Mouse (Mus musculus) embryonic facial prominence, embryonic 13.5 days (tissue): ENCODE results near the gene Hspa12b. TPM values are rescaled to one million over a fixed set of nuclear protein-coding genes. Genes with fewer than 3 reads are reported as not detected.

Source experiments
- ATAC-seq: fragments of 200-750 bp; cut with Nextera tagmentation; 2 replicates; pipeline ENCODE4 v1.8.0; 2017; ENCODE audit warnings: low read depth; ENCODE audit not compliant: insufficient number of reproducible peaks, insufficient read depth, low FRiP score, low TSS enrichment
- H3K27ac ChIP-seq: fragments of 300-500 bp; sonication (generic); 2 replicates; pipeline ENCODE4 v1.5.1; 2015; ENCODE audit warnings: moderate library complexity, mild to moderate bottlenecking, inconsistent platforms
- H3K27me3 ChIP-seq: fragments of 300-500 bp; sonication (generic); 2 replicates; pipeline ENCODE4 v1.6.1; 2015; ENCODE audit warnings: mild to moderate bottlenecking, inconsistent platforms
- H3K36me3 ChIP-seq: fragments of 300-500 bp; sonication (generic); 2 replicates; pipeline ENCODE4 v1.6.1; 2015; ENCODE audit warnings: mild to moderate bottlenecking, inconsistent platforms
- H3K4me1 ChIP-seq: fragments of 300-500 bp; sonication (generic); 2 replicates; pipeline ENCODE4 v1.6.1; 2015; ENCODE audit warnings: inconsistent platforms
- H3K4me2 ChIP-seq: fragments of 300-500 bp; sonication (generic); 2 replicates; pipeline ENCODE4 v1.6.1; 2015; ENCODE audit warnings: moderate library complexity, mild to moderate bottlenecking, inconsistent platforms
- H3K4me3 ChIP-seq: fragments of 300-500 bp; sonication (generic); 2 replicates; pipeline ENCODE4 v1.5.1; 2015; ENCODE audit warnings: mild to moderate bottlenecking, inconsistent platforms
- H3K9ac ChIP-seq: fragments of 300-500 bp; sonication (generic); 2 replicates; pipeline ENCODE4 v1.6.1; 2015; ENCODE audit warnings: mild to moderate bottlenecking, inconsistent platforms
- H3K9me3 ChIP-seq: fragments of 300-500 bp; sonication (generic); 2 replicates; pipeline ENCODE4 v1.6.1; 2016; ENCODE audit warnings: inconsistent platforms
- WGBS: fragments of 180-500 bp; shearing (Covaris S2); methylation state at CpG from one replicate; pipeline ENCODE4 v1.1.7; 2015; ENCODE audit warnings: mixed read lengths; 5-methylcytosine and 5-hydroxymethylcytosine counted together
- polyA plus RNA-seq: library from polyadenylated mRNA; unstranded; fragments of >200 nt; fragmentation: Nextera tagmentation; extraction: Ambion mirVana; gene quantifications from 2 replicates; pipeline ENCODE4 v1.2.1, GENCODE M21; 2015

The Hspa12b gene
- polyA plus RNA-seq, result 18.2 TPM in 2 replicates

DNA sequence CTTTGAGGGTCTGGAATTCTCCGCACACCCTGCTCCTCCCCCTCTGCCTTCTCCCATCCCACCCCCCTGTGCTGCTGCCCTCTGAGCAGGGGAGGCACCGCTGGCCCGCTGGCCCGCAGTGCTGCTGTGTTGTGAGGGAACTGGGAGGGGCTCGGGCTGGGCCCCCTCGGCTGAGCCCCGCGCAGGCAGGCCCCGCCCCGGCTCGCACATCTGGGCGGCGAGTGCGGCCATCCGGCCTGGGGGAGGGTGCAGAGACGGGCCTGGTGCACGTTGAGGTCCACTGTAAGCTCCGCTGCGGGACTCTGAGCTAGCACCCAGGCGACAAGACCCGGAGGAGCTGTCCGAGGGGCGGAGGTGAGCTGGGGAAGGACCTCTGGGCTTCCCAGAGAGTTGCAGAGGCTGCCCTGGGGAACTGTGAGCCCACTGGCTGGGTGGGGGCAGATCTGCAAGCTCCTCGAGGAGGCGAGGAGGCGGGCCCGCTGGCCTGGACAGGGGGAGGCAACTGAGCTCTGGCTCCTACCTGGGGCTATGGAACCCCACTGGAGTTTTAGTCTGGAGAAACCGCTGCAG lies at the start of gene Hspa12b:
Hspa12b (plus strand) TSS at position 120 of the 570 bp plus-strand sequence.
- Histone ChIP-seq H3K9me3 (no peaks in the 10 kb centered on the region), H3K4me3 (peak within 1 kb of the TSS; percentile 68), H3K27ac (peak within 1 kb of the TSS; percentile 91), H3K9ac (peak within 1 kb of the TSS; percentile 86), H3K4me2 (peak within 1 kb of the TSS; percentile 72), H3K4me1 (peaks cover 39% of the 10 kb centered on the region), H3K36me3 (no peaks in the 10 kb centered on the region), H3K27me3 (no peaks in the 10 kb centered on the region)
- peak; percentile 90 for ATAC-seq
- under 1% methylated on average over 28 of the region's 28 CpGs for WGBS

DNA sequence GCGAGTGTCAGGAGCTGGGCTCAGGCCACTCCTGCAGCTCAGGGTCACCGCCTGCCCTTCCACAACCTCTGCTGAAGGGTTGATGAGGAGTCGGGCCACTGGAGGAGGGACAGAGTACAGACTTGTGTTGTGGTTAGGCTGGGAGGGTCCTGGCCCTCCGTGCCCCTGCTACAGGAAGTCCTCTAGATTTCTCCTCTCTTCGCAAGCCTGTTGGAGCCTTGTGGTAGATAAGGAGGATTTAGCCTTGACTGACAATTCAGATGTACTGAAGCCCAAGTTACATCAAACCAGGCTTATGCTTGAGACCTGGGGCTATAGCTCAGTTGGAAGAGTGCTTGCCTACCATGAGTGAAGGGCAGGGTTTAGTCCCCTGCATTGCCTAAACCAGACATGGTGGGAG lies 46.6 kb upstream of the Hspa12b start:
- no peaks in the 10 kb centered on the region for H3K9me3 ChIP-seq
- H3K4me1 ChIP-seq, result no peaks in the 10 kb centered on the region
- H3K27ac ChIP-seq, result peak overlapping the region; percentile 16; the same call in 1 of the 2 replicates
- H3K9ac ChIP-seq, result no peak overlapping the region
- H3K36me3 ChIP-seq, result no peaks in the 10 kb centered on the region
- H3K4me2 ChIP-seq, result no peak overlapping the region
- no peak overlapping the region for H3K4me3 ChIP-seq
- 73% methylated on average over 5 of the region's 5 CpGs for WGBS
- no peaks in the 10 kb centered on the region for H3K27me3 ChIP-seq
- ATAC-seq, result no peak

DNA sequence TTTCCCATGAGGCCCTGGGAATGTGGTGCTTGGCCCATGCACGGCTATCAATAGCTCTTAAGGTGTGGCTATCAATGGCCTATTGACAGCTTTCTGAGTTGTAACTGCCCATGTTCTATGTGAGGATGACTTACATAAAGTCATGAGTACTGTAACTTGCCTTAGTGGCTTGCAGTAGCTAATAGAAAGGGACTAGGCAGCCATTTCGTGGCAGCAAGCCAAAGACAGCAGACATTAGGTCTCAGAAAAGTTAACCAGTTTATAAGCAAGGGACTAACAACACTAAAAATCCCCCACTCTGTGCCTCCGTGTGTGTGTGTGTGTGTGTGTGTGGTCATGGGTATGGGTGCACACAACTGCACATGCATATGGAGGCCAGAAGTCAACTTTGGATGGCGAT lies 42.9 kb upstream of the Hspa12b start:
- H3K27me3 ChIP-seq, result no peaks in the 10 kb centered on the region
- no peak overlapping the region for H3K4me3 ChIP-seq
- 83% methylated on average over 4 of the region's 4 CpGs for WGBS
- 0 out of 2 replicates have a peak, but pooled peaks cover 4% of the 10 kb centered on the region for H3K4me1 ChIP-seq
- no peak for ATAC-seq
- H3K4me2 ChIP-seq, result no peak overlapping the region
- H3K9ac ChIP-seq, result no peak overlapping the region
- no peaks in the 10 kb centered on the region for H3K36me3 ChIP-seq
- no peak overlapping the region for H3K27ac ChIP-seq
- no peaks in the 10 kb centered on the region for H3K9me3 ChIP-seq

DNA sequence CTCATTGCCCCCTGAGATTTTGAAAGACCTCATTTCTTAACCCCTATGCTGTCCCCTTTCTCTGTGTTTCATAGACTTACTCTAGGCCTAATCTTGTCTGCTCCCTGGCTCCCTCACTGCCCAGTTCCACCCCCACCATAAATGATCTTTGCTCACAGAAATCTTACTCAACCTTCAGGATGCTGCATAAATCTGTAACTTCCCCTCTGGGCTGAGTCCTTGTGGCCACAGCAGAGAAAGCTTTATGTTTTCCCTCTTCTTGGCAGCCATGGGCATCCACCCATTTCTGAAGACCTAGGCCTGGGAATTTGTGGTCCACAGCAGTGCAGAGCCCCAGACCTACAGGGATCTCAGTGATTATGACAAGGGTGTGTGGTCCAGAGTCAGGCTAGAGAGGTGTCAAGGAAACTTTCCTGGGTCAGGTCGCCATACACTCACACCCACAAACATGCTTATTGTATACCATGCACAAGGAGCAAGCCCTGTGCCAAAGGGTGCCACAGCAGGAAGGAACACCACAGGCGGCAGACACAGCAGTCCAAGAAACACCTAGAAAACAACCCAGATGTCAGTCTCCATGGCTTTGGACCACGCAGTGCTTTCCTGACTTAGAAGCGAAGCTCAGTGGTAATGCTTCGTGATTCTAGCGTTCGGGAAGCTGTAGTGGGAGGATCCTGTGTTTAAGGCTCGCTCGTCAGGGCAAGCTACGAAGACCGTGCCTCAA lies 40.3 kb upstream of the Hspa12b start, which contains the start of gene Siglec1:
Siglec1 (minus strand) TSS at position 99 of the 724 bp plus-strand sequence.
- Histone ChIP-seq H3K27me3 (no peaks in the 10 kb centered on the region), H3K9ac (no peak within 1 kb of the TSS), H3K4me1 (0 out of 2 replicates have a peak, but pooled peaks cover 4% of the 10 kb centered on the region), H3K9me3 (no peaks in the 10 kb centered on the region), H3K4me2 (no peak within 1 kb of the TSS), H3K36me3 (no peaks in the 10 kb centered on the region), H3K27ac (no peak within 1 kb of the TSS), H3K4me3 (no peak within 1 kb of the TSS)
- ATAC-seq, result no peak
- WGBS, result 86% methylated on average over 11 of the region's 11 CpGs

DNA sequence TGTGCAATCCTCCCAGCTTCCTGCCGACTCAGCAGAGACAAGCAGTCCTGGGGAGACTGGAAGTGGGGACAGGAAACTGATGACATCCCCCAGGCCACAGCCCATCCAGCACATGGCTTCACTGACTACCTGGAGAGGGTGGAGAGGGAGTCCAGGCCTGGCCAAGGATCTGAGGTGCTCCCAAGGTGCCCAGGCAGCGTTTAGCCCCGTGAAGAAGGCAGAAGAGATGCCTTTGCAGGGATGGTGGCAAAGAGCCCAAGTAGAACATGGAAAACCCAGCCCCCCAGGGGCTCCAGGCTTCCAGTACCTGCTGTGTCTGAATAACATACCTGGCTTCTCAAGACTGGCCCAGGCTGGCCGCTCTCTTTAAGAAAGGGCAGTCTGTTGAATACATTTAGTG lies 38.5 kb upstream of the Hspa12b start:
- Histone ChIP-seq H3K4me3 (no peak overlapping the region), H3K9me3 (no peaks in the 10 kb centered on the region)
- 83% methylated on average over 4 of the region's 4 CpGs for WGBS

GRCm38 (mm10) chr2:131089634-131090033 lies 37.4 kb upstream of the Hspa12b start:
- Histone ChIP-seq H3K4me1 (0 out of 2 replicates have a peak, but pooled peaks cover 4% of the 10 kb centered on the region), H3K4me3 (no peak overlapping the region), H3K9me3 (no peaks in the 10 kb centered on the region), H3K27ac (no peak overlapping the region), H3K4me2 (no peak overlapping the region), H3K27me3 (no peaks in the 10 kb centered on the region), H3K9ac (no peak overlapping the region), H3K36me3 (no peaks in the 10 kb centered on the region)
- WGBS, result 91% methylated on average over 1 of the region's 1 CpGs
- no peak for ATAC-seq

More for the DNA sequence above, 38.5 kb upstream of the Hspa12b start:
- Histone ChIP-seq H3K27me3 (no peaks in the 10 kb centered on the region), H3K9ac (no peak overlapping the region), H3K36me3 (no peaks in the 10 kb centered on the region), H3K4me2 (no peak overlapping the region), H3K27ac (no peak overlapping the region), H3K4me1 (0 out of 2 replicates have a peak, but pooled peaks cover 4% of the 10 kb centered on the region)
- ATAC-seq, result no peak

DNA sequence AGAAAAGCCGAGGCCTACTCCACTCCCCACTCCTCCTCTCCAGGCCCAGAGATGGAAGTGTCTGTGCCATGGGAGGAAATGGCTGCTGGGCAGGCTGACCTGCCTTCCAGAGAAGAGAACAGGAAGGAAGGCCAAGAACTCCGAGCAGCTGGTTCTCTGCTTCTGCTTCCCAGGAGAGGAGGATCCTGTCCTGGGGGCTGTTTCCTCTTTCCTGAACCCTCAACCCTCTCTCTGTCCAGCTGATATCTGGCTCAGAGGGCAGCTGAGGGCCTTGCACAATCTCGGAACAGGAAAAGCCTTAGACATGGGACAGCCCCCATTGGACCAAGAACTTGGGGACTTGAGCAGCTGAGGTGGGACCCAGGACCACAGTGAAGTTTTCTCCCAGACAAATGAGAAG lies 36.2 kb upstream of the Hspa12b start:
- H3K4me2 ChIP-seq, result no peak overlapping the region

DNA sequence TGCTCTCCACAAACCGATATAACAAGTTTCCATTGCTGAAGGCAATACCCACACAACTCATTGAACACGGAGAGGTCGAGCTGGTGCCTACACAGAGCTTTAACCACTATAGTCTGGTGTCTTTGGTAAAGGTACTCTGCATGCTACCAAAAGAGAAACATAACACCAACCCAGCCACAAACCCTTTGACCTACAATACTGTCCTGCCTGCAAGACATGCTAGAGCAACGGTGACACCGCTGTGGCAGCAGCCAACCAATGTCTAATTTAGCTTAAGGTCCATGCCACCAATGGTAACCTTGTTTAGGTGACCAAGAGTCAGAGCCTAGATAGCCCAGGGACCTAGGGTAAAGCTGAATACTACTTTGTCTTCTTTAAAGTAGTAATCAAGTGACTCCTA lies 33.5 kb upstream of the Hspa12b start:
- H3K36me3 ChIP-seq, result no peaks in the 10 kb centered on the region
- no peaks in the 10 kb centered on the region for H3K27me3 ChIP-seq
- no peak overlapping the region for H3K4me3 ChIP-seq
- no peak for ATAC-seq
- H3K27ac ChIP-seq, result no peak overlapping the region
- no peak overlapping the region for H3K9ac ChIP-seq
- H3K9me3 ChIP-seq, result no peaks in the 10 kb centered on the region
- H3K4me1 ChIP-seq, result peaks cover 7% of the 10 kb centered on the region
- 83% methylated on average over 5 of the region's 5 CpGs for WGBS
- H3K4me2 ChIP-seq, result no peak overlapping the region

More for the DNA sequence above, 36.2 kb upstream of the Hspa12b start:
- no peak for ATAC-seq
- Histone ChIP-seq H3K4me1 (0 out of 2 replicates have a peak, but pooled peaks cover 4% of the 10 kb centered on the region), H3K27ac (no peak overlapping the region), H3K9me3 (no peaks in the 10 kb centered on the region), H3K27me3 (no peaks in the 10 kb centered on the region), H3K4me3 (no peak overlapping the region), H3K9ac (no peak overlapping the region), H3K36me3 (no peaks in the 10 kb centered on the region)
- WGBS, result 73% methylated on average over 3 of the region's 3 CpGs

DNA sequence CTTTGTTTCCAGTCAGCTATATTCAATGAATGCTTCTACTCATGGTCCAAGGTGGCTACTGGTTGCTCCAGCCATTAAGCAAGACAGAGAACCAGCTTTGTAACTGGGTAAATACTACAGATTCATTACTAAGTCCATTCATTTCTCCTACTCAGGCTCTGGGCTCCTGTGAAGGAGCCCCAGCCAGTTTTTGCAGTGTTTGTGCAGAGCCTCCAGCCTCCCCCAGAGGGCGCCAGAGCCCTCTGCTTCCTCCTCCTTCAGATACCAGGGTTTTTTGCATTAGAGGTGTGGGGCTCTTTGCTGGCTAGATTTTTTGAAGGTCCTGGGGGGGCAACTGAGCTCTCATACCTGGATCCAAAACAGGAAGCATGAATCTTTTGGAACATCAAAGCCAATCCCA lies 32.3 kb upstream of the Hspa12b start:
- no peak for ATAC-seq
- 0% methylated on average over 1 of the region's 1 CpGs for WGBS
- H3K9me3 ChIP-seq, result no peaks in the 10 kb centered on the region

DNA sequence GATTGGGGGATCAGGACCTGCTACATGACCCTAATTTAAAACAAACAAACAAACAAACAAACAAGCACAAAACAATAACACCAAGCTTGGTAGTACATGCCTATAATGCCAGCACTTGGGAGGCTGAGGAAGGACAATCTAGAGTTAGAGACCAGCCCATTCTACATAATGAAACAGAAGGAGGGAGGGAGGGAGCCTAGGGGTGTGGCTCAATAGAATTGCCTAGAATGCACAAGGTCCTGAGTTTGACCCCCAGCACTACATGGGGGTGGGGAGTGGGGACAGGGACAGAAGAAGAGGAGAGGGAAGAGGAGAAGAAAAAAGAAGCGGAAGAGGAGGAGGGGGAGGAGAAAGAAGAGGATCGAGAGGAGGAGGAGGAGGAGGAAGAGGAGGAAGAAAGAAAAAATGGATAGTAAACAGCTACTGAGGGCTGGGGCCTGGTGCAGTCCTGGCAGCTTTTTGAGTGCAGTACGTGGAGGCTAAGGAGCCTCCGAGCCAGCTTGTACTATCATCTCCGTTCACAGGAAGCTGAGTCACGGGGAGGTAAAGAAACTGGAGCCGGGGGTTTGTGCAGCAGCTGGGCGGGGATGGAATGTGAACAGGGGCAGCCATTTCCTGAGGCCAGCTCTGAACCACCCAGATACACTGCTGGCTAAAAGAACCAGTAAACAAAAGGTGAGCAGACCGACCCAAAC lies 30.8 kb upstream of the Hspa12b start:
- Histone ChIP-seq H3K9me3 (no peaks in the 10 kb centered on the region), H3K4me2 (peak overlapping the region; percentile 41), H3K4me1 (peaks cover 7% of the 10 kb centered on the region), H3K36me3 (no peaks in the 10 kb centered on the region), H3K9ac (no peak overlapping the region), H3K27ac (peak overlapping the region; percentile 68), H3K4me3 (no peak overlapping the region), H3K27me3 (no peaks in the 10 kb centered on the region)
- ATAC-seq, result peak; percentile 79; the same call in 1 of the 2 replicates
- 6% methylated on average over 9 of the region's 9 CpGs for WGBS

More for the DNA sequence above, 32.3 kb upstream of the Hspa12b start:
- H3K4me3 ChIP-seq, result no peak overlapping the region
- no peak overlapping the region for H3K4me2 ChIP-seq
- H3K9ac ChIP-seq, result no peak overlapping the region
- no peaks in the 10 kb centered on the region for H3K36me3 ChIP-seq
- H3K27me3 ChIP-seq, result no peaks in the 10 kb centered on the region
- no peak overlapping the region for H3K27ac ChIP-seq
- H3K4me1 ChIP-seq, result peaks cover 7% of the 10 kb centered on the region

DNA sequence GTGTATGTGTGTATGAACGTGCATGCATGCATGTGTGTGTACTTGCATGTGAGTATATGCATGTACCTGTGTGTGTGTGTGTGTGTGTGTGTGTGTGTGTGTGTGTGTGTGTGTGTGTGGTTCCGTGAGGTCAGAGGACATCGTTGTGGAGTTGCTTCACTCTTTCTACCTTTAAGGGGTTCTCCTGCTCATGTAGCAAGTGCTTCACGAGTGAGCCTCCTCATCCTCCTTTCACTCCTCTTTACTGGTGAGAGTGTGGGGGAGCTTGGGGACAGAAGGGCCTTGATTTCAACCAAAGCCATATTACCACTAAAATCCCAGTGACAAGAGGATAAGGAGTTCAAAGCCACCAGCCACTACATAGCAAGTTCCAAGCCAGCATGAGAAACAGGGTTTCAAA lies 30.0 kb upstream of the Hspa12b start:
- H3K9ac ChIP-seq, result no peak overlapping the region
- H3K27ac ChIP-seq, result no peak overlapping the region; the same call in 1 of the 2 replicates
- H3K4me1 ChIP-seq, result peaks cover 7% of the 10 kb centered on the region
- ATAC-seq, result no peak
- 84% methylated on average over 4 of the region's 4 CpGs for WGBS
- H3K36me3 ChIP-seq, result no peaks in the 10 kb centered on the region
- H3K27me3 ChIP-seq, result no peaks in the 10 kb centered on the region
- H3K4me2 ChIP-seq, result no peak overlapping the region
- H3K9me3 ChIP-seq, result no peaks in the 10 kb centered on the region
- H3K4me3 ChIP-seq, result no peak overlapping the region
